Mouse (Mus musculus) heart, postnatal 25 days (tissue): ENCODE measurements around the gene Drc3. TPM values are rescaled to one million over a fixed set of nuclear protein-coding genes. Genes with fewer than 3 reads are reported as not detected.
"Not testable (repeated sequence)": the region's sequence is repeated elsewhere in the genome, so short reads cannot be mapped to it uniquely, and the experiment has no call there.

Experiments used
- DNase-seq: peaks from one replicate; pipeline ENCODE4 v3.0.0; 2022; ENCODE audit warnings: low spot score
- intact Hi-C: fragments of 180-260 bp; cut with DNase I; formaldehyde crosslinking; loops from one replicate; pipeline ENCODE4 v1.15.1; 2025
- total RNA-seq, 2 experiments: library from RNA; stranded (reverse); gene quantifications; 2 replicates each; pipeline ENCODE4 v1.2.3; 2021

Drc3 gene
- total RNA-seq, 2 experiments from 2014 or later, result 2.1 TPM

DNA sequence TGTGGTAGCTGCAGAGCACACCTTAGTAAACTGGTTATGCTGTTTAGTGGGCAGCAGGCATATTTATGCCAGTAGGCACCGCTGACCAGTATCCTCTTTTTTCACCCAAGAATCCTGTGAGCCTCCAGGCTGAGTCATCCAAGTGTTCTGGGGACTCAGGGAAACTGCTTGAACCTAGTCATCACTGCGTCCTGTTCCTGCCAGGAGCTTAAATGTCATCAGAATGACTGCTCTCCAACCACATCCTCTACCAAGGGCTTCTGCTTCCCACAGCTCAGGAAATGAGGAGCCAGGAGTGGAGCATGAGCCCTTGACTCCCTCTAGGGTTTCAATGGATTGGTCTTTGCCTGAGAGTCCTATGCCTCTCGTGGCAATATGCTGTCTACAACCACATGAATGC lies 83.5 kb downstream of the Drc3 start:
- no peak for DNase-seq
- intact Hi-C loops, result no loop called here

- intact Hi-C loops, DNase-seq: not testable (repeated sequence)
These were observed 86.5 kb downstream of the Drc3 start for GRCm38 (mm10) chr11:60439621-60440020.

DNA sequence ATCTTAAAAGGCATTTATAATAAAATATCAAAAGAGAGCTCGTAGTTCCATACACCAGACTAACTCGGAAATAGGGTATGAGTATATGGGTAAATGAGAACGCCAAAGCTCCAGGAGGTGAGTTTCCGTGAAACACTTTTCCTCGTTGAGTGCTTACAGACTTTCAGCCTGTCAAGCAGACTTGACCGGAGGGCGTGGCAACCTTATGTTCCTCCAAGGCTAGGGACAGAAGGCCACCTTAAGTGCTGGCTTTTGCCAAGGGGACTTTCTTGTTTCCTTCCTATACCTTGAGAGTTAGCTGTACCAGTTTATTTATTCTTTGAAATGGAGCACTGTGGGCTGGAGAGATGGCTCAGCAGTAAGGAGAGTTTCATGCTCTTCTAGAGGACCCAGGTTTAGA lies 87.0 kb downstream of the Drc3 start:
- DNase-seq, result no peak
- intact Hi-C loops, result no loop called here

GRCm38 (mm10) chr11:60442896-60443295 lies 89.8 kb downstream of the Drc3 start:
- intact Hi-C loops, result no loop called here
- DNase-seq, result no peak

Other genes with a start within 250 kb of the Drc3 start
- 10 to 100 TPM; 23.4 to 24.4 TPM for gene Rai1, start 248.3 kb upstream of the Drc3 start, total RNA-seq
- 10 to 100 TPM; 30.7 to 38.3 TPM for gene Srebf1, start 130.7 kb upstream of the Drc3 start, total RNA-seq
- gene Tom1l2, start 424 bp upstream of the Drc3 start, total RNA-seq, result 100 to 1,000 TPM in 1 of 2 experiments, 10 to 100 TPM in 1; 98.9 to 110 TPM
- gene Gid4, start 63.8 kb downstream of the Drc3 start, total RNA-seq, result 10 to 100 TPM; 44.3 to 47.6 TPM
- gene Atpaf2, start 65.1 kb downstream of the Drc3 start, total RNA-seq, result 10 to 100 TPM; 44.5 to 49.9 TPM
- 10 to 100 TPM; 29.3 to 30.9 TPM for gene Drg2, start 101.3 kb downstream of the Drc3 start, total RNA-seq
- gene Myo15, start 116.0 kb downstream of the Drc3 start, total RNA-seq, result under 1 TPM in 1 of 2 experiments, not detected in 1; 0.06 TPM
- 10 to 100 TPM; 72.8 to 82.5 TPM for gene Alkbh5, start 183.1 kb downstream of the Drc3 start, total RNA-seq